Mouse (Mus musculus): ENCODE measurements around the gene Sv2a.

- no peak for TF ChIP-seq CTCF (IDR thresholded peaks at IDR 0.05; ENCODE audit: insufficient read depth, low read length)
- no peak for TF ChIP-seq POLR2A (IDR thresholded peaks at IDR 0.05; ENCODE audit: borderline replicate concordance, extremely low read depth, low read depth, low read length)
Measured at GRCm38 (mm10) chr3:96240799-96241197, 59.8 kb downstream of the Sv2a start.
